Mouse (Mus musculus) MN1 (cell line): Measurements from ENCODE around the gene Zfp239.
"Not testable (repeated sequence)": the region's sequence is repeated elsewhere in the genome, so short reads cannot be mapped to it uniquely, and the experiment has no call there.

Experiments
- DNase-seq: peaks from one replicate; pipeline ENCODE4 v3.0.0-alpha.2; 2016; ENCODE audit warnings: low spot score

Gene Zfp239

DNA sequence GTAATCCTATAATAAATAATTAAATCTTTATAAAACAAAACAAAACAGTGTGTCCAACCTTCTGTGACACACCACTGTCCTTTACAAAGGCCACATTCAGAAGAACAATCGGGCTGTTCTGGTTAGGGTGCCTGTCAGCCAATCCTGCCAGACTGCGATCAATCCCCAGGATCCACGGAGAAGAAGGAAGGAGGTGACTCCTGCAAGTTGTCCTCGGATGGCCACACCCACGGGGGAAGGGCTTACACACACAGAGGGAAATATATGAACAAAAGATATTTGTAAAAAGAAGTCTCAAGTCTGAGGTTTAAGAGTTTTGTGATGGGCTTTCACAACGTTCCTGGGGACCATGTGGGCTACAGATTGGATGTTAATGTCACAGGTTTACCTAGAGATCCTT is at the start of gene Zfp239:
Zfp239 (plus strand) TSS at position 253 of the 400 bp plus-strand sequence.
- DNase-seq: peak; percentile 60

DNA sequence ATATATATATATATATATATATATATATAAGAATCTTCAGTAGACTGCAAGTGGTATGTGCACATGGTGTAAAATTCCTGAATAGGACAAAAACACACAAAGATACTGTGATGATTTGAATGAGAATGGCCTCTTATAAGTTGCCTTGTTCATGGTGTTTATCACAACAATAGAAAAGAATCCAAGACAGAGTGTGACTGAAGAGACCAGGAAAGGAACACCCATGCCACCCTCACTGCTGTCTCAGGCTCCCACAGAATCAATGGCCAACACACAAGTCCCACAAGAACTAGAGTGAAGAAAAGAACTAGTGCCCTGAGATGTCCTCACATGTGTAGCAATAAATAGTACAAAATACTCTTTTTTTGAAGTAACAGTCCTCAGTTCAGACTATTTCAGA is 47.2 kb upstream of the Zfp239 start:
- no peak for DNase-seq

DNA sequence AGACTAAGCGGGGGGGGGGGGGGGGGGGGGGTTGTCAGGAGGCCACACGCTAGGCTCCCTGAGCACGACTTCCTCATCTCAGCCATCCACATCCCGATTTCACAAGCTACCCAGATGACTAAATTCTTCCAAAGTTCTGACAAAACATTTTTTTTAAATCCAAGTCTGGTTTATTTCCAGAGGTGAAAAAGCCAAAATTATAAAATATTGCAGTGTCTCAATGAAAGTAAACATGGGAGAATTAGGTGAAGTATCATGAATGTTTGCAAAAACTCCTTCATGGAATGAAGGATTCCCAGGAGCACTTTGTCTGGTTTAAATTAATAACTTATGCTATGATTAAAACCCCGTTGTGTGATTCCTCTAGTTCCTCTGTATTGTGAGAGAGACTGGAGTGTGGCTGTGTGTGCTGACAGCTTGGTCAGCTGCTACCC is 44.8 kb upstream of the Zfp239 start:
- DNase-seq: no peak

DNA sequence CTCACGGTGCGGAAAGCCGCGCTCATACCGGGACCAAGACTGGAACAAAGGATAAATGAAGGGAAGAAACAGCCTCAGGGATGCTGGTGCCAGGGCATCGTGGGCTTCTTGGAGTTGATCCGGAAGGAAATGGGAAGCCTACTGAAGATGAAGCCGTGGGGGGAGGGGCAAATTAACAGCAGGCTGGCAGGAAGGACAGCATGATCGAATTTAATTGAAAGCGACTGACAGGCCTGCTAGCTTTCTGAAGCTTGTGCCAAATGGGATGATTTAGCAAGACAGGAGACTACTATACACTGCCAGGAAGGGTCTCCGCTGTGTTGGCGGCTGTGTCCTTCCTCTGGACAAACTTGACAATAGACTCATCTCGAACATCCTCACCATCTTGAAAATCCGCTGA is 41.6 kb upstream of the Zfp239 start:
- peak; percentile 41 for DNase-seq

DNA sequence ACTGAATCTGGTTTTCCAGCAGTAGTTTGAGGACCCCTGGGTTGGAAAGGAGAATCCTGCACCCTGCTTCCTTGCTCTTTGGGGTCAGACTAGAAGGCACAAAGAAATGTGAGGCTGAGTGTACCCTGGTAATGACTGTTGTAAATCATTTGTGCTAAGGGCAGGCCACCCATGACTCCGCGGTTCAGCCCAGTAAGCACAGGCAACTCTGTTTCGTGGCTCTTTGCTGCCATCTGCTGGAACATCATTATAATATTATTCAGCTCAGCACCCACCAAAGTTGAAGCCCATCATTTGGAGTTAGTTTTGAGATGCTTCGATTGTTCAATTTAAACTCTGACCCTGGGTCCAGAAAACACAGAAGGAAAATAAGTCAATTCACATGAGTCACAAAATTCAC is 36.5 kb upstream of the Zfp239 start:
- peak; percentile 72 for DNase-seq

DNA sequence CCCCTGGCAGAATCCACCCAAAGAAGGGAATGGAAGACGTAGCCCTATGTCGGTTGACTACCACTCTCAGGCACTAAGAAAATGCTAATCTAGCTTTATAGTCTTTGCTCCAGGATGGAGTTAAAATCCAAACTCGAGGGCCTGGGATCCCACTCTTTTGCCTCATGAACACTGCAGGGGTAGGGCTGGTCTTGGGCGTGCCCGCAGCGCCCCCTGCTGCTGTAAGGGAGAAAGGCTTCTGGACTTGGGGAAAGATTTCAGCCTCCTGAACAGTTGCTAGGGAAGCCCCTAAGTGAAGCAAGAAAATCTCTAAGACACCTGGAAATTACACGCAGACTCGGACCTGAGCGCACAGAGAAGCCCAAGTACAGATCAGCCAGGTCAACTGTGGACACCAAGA is 33.6 kb upstream of the Zfp239 start:
- peak; percentile 64 for DNase-seq

DNA sequence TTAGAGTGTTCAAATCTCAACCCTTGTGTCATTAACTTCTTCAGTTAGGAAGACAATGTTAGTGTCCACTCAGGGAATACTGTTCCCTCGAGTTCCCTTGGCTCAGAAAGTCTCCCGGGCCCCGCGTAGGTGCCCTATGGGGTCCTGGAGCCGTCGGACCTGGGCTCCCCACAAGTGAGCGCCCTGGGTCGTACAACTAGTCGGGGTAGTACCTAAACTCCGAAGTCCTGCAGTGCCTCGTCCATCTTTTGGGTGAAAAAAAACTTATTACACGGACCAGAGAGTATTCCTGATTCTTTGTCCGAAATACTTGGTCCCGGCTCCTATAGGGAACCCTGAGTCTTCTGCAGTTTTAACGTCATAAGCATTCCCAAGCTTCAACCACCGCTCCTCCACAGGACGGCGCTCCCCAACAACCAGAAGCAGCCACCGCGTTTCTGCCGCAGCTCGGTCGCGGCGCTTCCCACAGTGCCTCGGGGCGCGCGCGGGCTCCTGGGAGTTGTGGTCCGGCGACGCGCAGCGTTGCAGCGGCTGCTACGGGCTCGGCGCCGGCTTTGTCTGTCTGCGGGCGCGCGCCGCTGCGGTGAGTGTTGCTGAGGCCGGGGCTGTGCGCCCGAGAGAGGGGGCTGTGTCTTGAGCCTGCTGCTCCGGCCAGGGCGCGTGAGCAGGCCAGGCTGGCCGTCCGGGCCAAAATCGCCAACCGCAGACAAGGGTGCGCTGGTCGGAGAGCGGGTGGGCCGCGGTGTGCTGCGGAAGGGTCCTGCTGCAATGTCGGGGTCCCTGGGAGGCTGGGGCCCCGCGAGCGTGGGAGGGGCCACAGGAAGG is 21.0 kb upstream of the Zfp239 start, which contains the start of gene Zfp637:
Zfp637 (plus strand) TSS at position 495 of the 825 bp plus-strand sequence.
- peak; percentile 96 for DNase-seq

DNA sequence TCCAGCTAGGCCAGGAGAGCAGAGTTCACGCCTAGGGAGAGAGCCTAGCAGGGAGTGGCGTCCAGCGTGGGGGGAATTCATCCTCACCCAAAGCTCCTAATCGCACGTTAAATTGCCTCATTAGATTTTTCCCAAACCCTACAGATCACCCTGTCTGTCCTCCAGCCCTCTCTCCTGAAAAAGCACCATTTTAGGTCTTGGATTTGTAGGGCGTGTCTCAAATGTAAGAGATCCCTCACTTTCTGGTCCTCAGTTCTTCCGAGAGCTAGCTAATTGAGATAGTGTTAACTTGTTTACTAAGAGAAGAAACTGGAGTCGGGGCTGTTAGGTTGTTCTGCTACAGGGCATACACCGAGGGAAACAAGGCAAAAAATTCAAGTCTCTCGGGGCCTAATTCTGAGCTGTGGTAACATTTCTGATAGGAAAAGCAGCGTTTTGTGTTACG is 20.4 kb upstream of the Zfp239 start:
- no peak for DNase-seq

DNA sequence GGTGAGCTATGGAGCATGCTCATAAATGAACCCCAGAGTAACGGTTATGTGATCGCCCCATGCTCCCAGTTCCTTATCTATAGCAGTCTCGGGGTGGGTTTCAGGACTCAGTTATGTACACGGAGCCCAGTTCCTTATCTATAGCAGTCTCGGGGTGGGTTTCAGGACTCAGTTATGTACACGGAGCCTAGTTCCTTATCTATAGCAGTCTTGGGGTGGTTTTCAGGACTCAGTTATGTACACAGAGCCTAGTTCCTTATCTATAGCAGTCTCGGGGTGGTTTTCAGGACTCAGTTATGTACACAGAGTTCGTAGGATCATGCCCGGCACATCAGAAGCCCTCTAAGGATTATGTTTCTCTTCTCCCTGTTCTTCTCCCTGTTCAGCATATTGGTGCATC is 17.3 kb upstream of the Zfp239 start:
- DNase-seq: no peak

DNA sequence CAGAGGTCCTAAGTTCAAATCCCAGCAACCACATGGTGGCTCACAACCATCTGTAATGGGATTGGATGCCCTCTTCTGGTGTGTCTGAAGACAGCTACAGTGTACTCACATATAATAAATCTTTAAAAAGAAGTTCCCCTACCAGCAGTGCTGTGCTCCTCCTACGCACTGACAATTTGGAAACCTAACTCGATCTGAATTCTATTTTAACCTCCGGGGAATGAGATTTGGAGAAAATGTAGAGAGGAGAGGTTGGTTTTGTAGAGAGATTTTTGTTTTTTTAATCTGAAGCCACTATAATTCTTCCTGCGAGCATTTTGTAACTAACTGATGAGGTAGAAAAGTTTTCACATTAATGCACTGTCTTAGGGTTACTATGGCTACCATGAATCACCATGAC is 15.2 kb upstream of the Zfp239 start:
- not testable (repeated sequence) for DNase-seq

DNA sequence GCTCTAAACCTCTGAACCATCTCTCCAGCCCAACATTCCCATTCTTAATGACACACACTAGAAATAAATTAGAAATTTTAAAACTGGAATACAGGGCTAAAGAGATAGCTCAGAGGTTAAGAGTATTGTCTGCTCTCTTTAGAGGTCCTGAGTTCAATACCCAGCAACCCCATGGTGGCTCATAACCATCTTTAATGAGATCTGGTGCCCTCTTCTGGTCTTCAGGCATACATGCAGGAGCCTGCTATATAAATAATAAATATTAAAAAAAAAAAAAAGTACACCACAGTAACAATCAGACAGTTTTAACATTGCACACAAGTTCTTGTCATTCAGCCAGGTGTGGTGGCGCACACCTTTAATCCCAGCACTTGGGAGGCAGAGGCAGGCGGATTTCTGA is 14.1 kb upstream of the Zfp239 start:
- no peak for DNase-seq

DNA sequence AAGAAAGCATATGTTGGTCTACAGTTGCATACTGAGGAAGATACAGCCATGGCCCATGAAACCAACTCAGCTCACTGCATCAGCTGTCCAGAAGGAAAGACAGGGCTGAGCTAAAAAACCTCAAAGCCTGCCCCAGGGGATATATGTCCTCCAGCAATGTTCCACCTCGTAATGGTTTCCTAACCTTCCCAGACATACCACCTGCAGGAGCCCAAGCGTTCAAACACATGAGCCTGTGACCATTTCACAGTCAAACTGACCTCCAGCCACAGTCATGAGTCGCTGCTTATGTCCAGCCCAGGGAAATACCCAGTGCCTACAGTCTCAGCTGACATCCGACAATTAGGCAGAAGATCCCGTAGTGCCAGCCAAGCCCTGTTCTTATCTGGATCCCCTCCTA is 13.3 kb upstream of the Zfp239 start:
- DNase-seq: no peak

DNA sequence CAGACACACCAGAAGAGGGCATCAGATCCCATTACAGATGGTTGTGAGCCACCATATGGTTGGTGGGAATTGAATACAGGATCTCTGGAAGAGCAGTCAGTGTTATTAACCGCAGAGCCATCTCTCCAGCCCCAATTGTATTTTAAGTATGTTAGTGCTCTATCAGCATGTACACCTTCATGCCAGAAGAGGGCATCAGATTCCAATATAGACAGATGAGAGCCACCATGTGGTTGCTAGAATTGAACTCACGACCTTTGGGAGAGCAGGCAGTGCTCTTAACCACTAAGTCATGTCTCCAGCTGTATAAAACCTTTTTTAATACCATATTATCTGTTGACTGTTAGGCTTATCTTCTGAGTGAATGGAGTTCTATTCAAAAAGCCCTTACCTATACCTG is 10.2 kb upstream of the Zfp239 start:
- no peak for DNase-seq

DNA sequence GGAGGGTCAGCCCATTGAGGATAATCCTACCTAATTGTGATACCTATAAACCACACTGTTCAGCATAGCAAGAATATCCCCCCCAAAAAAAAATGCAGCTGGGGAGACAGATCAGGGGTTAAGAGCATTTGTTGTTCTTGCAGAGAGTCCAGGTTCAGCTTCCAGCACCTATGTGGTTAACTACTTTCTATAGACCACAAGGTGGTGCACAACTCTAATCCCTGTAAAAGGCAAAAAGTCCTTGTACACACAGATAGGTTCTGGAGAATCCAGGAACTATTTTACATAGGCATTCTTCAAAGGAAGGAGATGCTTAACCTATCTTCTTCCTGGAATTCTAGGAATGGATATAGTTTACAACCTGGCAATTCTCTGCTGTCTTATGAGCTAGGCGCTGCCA is 3.9 kb upstream of the Zfp239 start:
- peak; percentile 43 for DNase-seq

DNA sequence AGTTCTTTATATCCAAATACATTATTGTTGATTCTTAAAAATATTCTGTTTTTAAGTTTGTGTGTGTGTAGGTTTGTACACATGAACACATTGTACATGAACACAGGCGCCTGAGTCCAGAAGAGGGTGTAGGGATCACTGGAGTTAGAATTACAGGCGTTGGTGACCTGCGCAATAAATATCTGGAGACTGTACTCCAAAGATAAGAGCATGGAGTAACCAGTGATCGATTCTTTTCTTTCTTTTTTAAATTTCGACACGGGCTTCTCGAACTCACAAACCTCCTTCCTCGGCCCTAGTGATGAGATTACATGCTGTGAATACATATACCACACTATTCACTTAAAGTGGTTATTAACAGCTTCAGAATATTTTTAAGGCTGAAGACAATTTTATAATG is 565 bp downstream of the Zfp239 start:
- no peak for DNase-seq

DNA sequence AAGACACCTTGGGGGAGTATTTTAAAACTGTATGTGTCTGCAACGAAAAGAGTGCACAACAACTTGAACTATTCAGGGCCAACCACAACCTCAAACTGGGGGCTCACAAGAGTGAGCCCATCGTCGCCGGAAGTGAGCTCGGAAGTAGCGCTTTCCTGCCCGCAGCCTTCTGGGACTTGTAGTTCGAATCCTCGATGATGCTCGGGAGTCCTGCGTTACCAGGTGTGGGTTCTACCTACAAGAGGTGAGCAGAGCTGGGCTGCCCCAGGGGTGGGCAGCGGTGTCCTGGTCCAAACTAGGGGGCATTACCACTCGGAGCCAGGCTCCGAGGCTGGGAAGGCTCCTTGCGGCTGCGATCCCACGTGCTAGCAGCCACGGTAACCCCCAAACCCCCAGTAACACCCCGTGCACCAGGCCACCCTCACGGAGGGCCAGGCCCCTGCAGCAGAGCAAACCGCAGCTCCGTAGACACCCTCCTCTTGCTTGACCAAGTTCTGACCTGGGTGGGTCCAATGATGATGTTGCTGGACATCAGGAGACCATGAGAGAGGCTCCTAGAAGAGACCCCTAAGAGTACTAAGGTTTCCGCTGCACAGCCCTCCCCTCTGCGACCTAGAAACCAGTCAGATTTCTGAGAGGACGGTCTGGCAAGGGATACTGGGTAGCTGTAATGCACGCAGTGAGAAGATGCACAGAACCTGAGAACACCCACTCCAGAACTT is 1.2 kb downstream of the Zfp239 start:
- DNase-seq: peak; percentile 73

DNA sequence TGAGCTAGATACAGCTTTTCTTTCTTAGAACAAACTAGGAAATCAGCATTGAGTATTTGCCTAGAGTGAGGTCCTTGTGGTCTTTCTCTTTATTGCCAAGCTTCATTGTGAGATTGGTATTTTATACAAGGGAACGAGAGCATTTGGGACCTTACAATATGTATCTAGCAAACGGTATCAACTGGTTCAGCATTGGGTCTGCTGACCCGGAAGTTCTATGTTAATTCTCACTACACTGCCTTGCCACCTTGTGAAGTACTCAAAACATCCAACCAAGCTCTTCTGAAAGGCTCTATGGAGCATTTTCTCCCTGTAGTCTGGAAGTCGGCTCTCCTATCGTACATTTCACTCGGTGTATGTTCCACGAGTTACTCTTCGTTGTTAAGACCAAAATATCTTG is 1.9 kb downstream of the Zfp239 start:
- DNase-seq: no peak

DNA sequence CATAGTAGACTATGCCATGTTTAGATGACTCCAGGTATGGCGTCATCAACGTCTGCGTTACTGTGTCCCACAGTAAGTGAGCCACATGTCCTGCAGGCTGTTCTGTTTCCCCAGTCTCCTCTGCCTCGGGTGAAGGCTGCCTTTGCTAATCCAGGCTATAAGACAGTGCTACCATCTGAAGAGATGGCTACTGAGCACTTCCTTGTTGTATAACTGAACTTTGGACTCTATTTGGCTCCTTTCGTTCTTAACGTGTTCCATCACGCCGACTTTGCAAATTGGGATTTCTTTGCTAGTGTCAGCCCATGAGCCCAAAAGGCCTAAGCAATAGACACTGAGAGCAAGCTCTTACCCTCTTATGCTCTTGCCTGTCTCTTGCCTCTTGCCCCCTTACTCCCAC is 6.3 kb downstream of the Zfp239 start:
- DNase-seq: no peak

DNA sequence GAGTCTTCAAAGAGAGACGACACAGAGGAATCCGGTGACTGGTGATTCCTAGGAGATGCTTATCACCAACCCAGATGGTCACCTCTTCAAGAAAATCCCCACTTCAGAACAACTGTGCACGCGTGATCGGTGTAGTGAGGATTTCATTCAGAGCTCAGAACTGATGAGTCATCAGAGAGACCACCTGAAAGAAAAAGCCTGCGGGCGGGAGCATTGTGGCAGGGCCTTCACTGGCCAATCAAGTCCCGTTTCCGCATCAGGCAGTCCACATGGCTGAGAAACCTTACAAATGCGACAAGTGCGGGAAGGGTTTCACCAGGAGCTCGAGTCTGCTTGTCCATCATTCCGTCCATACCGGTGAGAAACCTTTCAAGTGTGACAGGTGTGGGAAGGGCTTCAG is 9.1 kb downstream of the Zfp239 start:
- DNase-seq: no peak

DNA sequence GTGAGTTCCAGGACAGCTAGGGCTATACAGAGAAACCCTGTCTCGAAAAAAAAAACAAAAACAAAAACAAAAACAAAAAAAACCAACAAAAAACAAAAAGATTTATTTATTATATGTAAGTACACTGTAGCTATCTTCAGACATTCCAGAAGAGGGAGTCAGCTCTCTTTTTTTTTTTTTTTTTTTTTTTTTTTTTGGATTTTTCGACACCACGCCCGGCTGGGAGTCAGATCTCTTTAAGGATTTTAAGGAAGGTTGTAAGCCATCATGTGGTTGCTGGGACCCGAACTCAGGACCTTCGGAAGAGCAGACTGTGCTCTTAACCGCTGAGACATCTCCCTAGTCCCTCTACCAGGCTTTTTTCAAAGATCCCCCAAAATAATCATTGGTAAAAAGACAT is 11.6 kb downstream of the Zfp239 start:
- not testable (repeated sequence) for DNase-seq

DNA sequence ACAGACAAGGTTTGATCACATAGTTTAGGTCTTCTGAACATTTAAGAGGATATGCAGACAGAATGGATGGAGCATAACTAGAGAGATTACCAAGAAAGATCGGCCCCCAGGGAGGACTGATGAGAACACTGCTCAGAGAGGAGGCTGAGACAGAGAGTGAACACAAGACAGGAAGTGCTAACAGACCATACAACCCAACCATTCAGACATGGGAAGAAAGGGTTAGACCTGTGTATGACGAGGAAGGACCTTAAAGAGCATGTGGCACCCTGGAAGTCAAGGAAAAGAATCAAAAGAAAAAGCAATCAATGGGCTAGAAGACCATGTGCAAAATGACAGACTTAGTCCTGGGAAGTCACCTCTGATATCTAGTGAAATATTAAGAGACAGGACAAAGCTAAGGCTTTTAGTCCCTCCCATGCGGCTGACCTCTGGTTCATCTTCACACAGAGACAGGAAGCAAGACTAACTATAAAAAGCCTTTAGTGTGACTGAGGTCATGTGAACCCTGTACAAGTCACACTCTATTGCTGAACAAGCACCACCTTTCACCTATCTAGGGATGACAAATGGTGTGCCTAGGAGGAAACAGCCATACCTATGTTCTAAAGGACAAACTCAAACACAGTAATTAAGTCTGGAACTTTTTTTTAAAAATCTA is 12.9 kb downstream of the Zfp239 start:
- DNase-seq: no peak

DNA sequence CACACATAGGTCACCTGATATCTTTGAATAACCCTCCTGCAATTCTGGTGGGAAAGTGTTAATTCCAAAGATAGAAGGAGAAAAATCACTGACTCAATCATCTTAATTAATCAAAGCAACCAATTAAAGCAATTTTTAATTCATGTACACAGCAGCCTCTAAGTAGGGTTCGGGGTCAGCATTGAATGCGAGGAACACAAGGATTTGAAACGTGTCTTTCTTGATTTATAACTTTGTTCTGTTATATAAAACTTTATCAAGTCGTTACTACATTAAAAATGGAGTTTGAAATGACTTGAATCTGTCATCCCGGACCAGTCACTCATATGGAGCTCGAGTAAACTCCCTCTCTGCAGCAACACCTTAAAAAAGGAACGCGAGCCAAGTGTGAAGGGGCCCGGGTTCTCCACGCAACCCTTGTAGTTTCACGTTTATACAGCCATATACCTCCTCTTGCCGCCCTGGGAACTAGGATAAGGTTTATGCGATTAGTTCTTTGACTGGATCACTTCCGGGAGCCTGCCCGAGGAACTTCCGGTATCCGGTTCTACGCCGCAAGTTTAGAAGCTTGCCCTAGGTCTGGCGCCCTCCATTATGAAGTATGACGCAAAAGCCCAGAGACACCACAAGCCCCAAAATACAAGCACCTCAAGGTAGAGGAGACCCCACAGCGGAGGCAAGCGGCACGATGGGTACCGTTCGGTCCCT is 17.0 kb downstream of the Zfp239 start:
- DNase-seq: peak; percentile 91
